Mouse (Mus musculus) hindbrain, embryonic 16.5 days (tissue): ENCODE results near the gene Lfng. TPM values are rescaled to one million over a fixed set of nuclear protein-coding genes. Genes with fewer than 3 reads are reported as not detected.

Experiments
- ATAC-seq: fragments of 200-750 bp; cut with Nextera tagmentation; 2 replicates; pipeline ENCODE4 v1.8.0; 2017; ENCODE audit warnings: moderate TSS enrichment, moderate library complexity
- H3K27ac ChIP-seq: fragments of 300-500 bp; sonication (generic); 2 replicates; pipeline ENCODE4 v1.5.1; 2014; ENCODE audit warnings: low read depth, mild to moderate bottlenecking, control low read depth, low read length, moderate library complexity
- H3K27me3 ChIP-seq: fragments of 300-500 bp; sonication (generic); replicated peaks from 2 replicates; pipeline ENCODE4 v1.6.1; 2014; ENCODE audit warnings: low read length; ENCODE audit not compliant: control insufficient read depth, insufficient read depth
- H3K36me3 ChIP-seq: fragments of 300-500 bp; sonication (generic); 2 replicates; pipeline ENCODE4 v1.6.1; 2014; ENCODE audit warnings: mild to moderate bottlenecking, low read length, moderate library complexity, mixed read lengths; ENCODE audit not compliant: control insufficient read depth, insufficient read depth
- H3K4me1 ChIP-seq: fragments of 300-500 bp; sonication (generic); 2 replicates; pipeline ENCODE4 v1.6.1; 2014; ENCODE audit warnings: low read depth, low read length; ENCODE audit not compliant: control insufficient read depth, insufficient read depth
- H3K4me2 ChIP-seq: fragments of 300-500 bp; sonication (generic); 2 replicates; pipeline ENCODE4 v1.6.1; 2014; ENCODE audit warnings: mild to moderate bottlenecking, low read length, control low read depth, moderate library complexity
- H3K4me3 ChIP-seq: fragments of 300-500 bp; sonication (generic); 2 replicates; pipeline ENCODE4 v1.5.1; 2014; ENCODE audit warnings: mild to moderate bottlenecking, low read length, control low read depth, moderate library complexity
- H3K9ac ChIP-seq: fragments of 300-500 bp; sonication (generic); 2 replicates; pipeline ENCODE4 v1.6.1; 2014; ENCODE audit warnings: low read depth, mild to moderate bottlenecking, control low read depth, low read length, moderate library complexity
- H3K9me3 ChIP-seq: fragments of 300-500 bp; sonication (generic); 2 replicates; pipeline ENCODE4 v1.6.1; 2014; ENCODE audit warnings: mild to moderate bottlenecking, low read length, moderate library complexity; ENCODE audit not compliant: control insufficient read depth
- WGBS: fragments of 180-500 bp; shearing (Covaris S2); extraction: QIAGEN DNeasy Blood & Tissue Kit; methylation state at CpG from one replicate; pipeline ENCODE4 v1.1.7; 2014; 5-methylcytosine and 5-hydroxymethylcytosine counted together
- polyA plus RNA-seq: library from polyadenylated mRNA; unstranded; fragments of >200 nt; fragmentation: Nextera tagmentation; extraction: Ambion mirVana; gene quantifications from 2 replicates; pipeline ENCODE4 v1.2.1, GENCODE M21; 2015

Gene Lfng
- polyA plus RNA-seq, 1 experiment from 2014 or later: 30.2 TPM

DNA sequence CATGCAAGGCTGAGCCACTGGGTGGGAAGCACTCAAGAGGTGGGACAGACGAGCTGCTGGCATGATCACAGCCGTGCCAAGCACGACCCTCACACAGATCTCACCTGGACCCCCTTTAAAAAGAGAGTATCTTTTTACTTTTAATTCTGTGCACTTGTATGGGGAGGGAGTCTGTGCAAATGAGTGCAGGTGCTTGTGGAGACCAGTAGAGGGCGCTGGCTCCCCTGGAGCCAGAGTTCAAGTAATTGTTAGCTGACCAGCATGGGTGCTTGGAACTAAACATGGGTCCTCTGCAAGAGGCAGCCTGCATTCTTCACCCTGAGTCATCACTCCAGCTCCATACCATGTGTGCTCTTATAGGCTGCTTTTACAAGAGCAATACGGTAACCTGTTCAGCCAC lies 20.5 kb downstream of the Lfng start:
- Histone ChIP-seq H3K9me3 (no peaks in the 10 kb centered on the region; the same call in 1 of the 2 replicates), H3K4me2 (no peak overlapping the region), H3K9ac (no peak overlapping the region), H3K27me3 (no peaks in the 10 kb centered on the region), H3K36me3 (peaks cover 83% of the 10 kb centered on the region), H3K4me1 (no peaks in the 10 kb centered on the region), H3K27ac (no peak overlapping the region), H3K4me3 (no peak overlapping the region)
- WGBS: 95% methylated on average over 5 of the region's 5 CpGs
- ATAC-seq: no peak

DNA sequence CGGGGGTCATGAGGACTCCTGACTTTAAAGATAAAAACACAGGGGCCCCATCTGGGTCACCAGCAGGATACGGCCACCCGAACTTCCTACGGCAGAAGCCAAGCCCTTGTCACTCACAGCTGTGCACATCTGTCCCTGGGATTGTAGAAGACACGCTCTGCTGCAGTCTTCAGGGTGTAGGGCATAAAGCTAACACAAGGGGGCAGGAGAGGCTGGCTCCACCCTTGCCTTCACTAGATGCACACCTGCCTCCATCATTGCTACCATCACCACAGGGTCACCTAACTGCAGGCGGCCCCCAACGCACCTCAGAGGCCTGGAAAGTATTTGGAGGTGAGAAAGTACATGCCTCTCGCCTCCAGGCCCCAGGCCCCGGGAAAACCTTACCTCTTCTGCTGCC lies 21.9 kb downstream of the Lfng start:
- Histone ChIP-seq H3K9me3 (no peaks in the 10 kb centered on the region; the same call in 1 of the 2 replicates), H3K4me3 (no peak overlapping the region), H3K27ac (no peak overlapping the region), H3K36me3 (peaks cover 84% of the 10 kb centered on the region), H3K27me3 (no peaks in the 10 kb centered on the region), H3K9ac (no peak overlapping the region), H3K4me2 (no peak overlapping the region), H3K4me1 (no peaks in the 10 kb centered on the region)
- no peak for ATAC-seq
- WGBS: 93% methylated on average over 9 of the region's 9 CpGs

DNA sequence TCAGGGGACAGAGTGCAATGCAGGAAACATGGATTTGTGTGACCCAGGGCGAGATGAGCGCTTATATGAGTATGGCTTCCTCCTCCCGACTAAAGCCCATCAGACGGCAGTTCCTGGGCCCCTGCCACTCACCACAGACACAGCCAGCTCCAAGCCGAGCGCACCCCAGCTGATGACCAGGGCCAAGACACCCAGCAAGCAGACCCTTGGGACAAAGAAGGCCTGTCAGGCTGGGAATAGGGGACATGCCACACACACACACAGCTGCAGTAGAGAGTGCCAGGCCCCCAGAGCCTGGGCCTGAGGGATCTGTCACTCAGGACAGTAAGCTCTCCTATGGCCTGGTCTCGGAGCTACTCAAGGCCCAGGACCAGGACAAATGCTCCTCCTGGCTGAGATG lies 26.3 kb downstream of the Lfng start:
- peaks cover 16% of the 10 kb centered on the region for H3K4me1 ChIP-seq
- H3K27me3 ChIP-seq: no peaks in the 10 kb centered on the region
- H3K36me3 ChIP-seq: peaks cover 65% of the 10 kb centered on the region
- no peak overlapping the region for H3K4me2 ChIP-seq
- no peak overlapping the region for H3K9ac ChIP-seq
- 85% methylated on average over 7 of the region's 7 CpGs for WGBS
- H3K9me3 ChIP-seq: no peaks in the 10 kb centered on the region
- no peak overlapping the region for H3K4me3 ChIP-seq
- no peak for ATAC-seq
- H3K27ac ChIP-seq: no peak overlapping the region

DNA sequence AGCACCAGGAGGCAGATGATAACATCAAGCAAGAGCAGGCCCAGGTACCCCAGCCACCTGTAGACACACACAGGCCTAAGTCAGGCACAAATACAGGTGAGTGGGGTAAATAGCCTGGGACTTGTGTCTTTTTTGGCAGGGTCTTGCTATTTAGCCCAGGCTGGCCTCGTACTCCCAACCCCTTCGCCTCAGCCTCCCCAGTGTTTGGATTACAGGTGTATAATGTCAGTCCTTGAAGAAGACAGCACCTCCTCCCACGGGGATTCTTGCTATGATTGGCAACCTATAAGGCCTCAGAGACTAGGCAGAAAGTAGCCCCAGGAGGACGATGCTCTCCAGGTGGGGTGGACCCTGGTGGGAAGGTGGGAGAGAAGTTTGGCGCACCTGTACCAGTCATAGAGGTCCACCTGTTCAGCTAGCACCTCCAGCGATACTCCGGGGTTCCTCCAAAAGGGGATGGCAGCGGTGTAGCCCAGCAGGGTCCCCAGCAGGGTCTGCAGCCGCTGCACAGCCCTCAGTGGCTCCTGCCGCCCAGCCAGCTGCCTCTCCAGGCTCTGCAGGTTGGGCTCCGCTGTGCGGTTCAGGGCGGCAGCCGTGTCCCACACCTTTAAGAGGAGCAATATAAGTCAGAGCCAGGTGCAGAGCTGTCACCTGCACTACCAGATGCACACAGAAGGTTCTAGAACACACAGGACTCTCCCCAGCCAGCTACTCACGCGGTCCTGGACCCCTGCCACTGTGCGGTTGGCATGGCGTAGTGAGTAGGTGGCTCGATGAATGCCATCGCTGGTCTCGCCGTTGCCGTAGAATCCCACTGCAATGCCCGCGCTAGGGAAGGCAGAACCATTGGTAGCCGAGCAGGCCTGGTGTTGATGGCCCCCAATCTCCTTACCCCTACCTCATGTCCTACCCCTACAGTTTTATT lies 27.9 kb downstream of the Lfng start:
- no peak for ATAC-seq
- Histone ChIP-seq H3K9me3 (no peaks in the 10 kb centered on the region), H3K36me3 (peaks cover 49% of the 10 kb centered on the region), H3K27me3 (no peaks in the 10 kb centered on the region), H3K27ac (no peak overlapping the region), H3K9ac (no peak overlapping the region; the same call in 1 of the 2 replicates), H3K4me3 (no peak overlapping the region), H3K4me2 (no peak overlapping the region), H3K4me1 (peaks cover 22% of the 10 kb centered on the region)
- 89% methylated on average over 26 of the region's 26 CpGs for WGBS

DNA sequence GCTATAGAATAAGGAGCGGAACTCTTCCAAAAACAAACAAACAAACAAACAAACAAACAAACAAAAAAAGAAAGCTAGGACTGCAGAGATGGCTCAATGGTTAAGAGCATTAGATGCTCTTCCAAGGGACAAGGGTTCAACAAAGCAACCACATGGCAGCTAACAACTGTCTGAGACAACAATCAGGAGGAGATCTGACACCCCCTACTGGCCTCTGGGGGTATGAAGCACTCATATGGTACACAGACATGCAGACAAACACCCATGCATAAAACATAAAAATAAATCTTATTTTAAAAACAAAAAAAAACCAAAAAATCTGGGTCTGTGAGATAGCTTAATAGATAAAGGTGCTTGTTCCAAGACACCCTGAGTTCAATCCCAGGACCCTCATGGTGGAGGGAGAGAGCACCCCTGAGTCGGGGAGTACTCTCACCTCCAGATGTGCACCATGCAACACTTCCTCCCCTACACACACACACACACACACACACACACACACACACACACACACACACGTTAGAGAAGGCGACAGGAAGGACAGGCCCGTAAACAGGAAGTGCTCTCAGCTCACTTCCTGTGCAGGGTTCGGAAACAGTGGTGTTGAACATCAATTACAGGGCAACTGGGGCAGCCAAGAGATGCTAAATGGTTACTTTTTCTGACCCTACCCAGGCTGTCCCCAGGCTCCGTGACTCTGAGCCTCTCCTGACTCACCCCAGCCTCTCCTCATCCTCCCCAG lies 29.4 kb downstream of the Lfng start:
- ATAC-seq: no peak
- Histone ChIP-seq H3K27ac (peak overlapping the region; percentile 62), H3K4me3 (no peak overlapping the region), H3K4me1 (peaks cover 31% of the 10 kb centered on the region), H3K27me3 (no peaks in the 10 kb centered on the region), H3K36me3 (peaks cover 38% of the 10 kb centered on the region), H3K4me2 (no peak overlapping the region), H3K9me3 (no peaks in the 10 kb centered on the region), H3K9ac (no peak overlapping the region)
- 77% methylated on average over 7 of the region's 7 CpGs for WGBS

DNA sequence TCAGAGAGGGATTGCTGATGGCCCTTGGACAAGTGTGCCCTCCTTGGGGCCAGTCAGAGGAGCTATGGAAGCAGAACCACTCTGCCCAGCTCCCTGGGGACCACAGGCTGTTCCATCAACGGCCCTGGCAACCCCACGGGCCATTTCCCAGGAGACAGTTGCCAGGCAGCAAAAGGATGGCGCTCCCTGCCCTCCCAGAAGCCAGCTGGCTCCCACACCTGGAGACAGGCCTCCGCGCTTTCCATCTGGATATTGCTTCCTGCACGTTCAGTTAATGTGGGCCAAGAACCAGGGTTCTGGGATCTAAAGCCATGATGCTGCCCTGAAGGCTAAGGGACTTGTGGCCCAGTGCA lies 29.9 kb downstream of the Lfng start:
- ATAC-seq: peak; percentile 12; the same call in 1 of the 2 replicates
- H3K4me3 ChIP-seq: no peak overlapping the region
- H3K4me2 ChIP-seq: no peak overlapping the region
- WGBS: 49% methylated on average over 6 of the region's 6 CpGs
- H3K9me3 ChIP-seq: no peaks in the 10 kb centered on the region
- H3K4me1 ChIP-seq: peaks cover 36% of the 10 kb centered on the region
- H3K36me3 ChIP-seq: peaks cover 33% of the 10 kb centered on the region
- no peak overlapping the region for H3K9ac ChIP-seq
- no peaks in the 10 kb centered on the region for H3K27me3 ChIP-seq
- peak overlapping the region; percentile 62 for H3K27ac ChIP-seq

DNA sequence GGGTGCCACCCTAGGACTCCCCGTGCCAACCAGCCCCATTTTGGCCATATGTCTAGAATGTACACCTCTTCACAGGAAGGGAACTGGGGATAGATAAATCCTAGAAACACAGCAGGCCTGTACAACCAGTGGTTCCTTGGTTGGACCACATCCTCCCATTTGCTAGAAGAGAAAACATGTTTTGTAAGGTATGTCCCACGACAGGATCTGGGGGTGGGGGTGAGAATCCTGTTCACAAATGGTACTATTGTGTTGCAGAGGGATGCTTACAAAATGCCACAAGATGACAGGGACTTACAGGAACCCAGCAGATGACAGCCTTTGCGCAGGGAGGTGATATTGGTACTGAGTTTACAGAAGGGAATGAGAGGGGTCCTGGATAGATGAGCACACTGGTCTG lies 30.9 kb downstream of the Lfng start:
- no peak for ATAC-seq
- no peaks in the 10 kb centered on the region for H3K9me3 ChIP-seq
- peaks cover 25% of the 10 kb centered on the region for H3K36me3 ChIP-seq
- WGBS: 89% methylated on average over 3 of the region's 3 CpGs
- H3K4me3 ChIP-seq: no peak overlapping the region
- no peak overlapping the region for H3K4me2 ChIP-seq
- H3K4me1 ChIP-seq: peaks cover 42% of the 10 kb centered on the region
- H3K27ac ChIP-seq: no peak overlapping the region; the same call in 1 of the 2 replicates
- H3K27me3 ChIP-seq: no peaks in the 10 kb centered on the region
- H3K9ac ChIP-seq: no peak overlapping the region

DNA sequence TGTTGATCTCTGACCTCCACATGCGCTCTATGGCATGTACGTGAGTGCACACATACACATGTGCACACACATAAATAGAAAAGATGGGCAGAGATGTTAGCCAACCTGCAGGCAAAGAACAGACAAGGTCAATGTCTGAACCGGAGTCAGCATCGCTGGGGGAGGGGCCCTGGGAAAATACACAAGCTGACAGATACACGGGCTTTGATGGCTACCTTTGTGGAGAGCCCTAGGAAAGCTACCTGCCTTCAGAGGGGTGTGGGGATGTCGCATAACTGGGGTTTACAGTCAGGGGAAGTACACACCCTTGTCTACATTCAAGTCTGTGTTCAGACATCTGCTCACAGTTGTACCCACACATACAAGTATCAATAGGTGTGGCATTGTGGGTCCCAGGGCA lies 31.4 kb downstream of the Lfng start:
- no peak overlapping the region for H3K4me3 ChIP-seq
- no peak overlapping the region for H3K9ac ChIP-seq
- WGBS: 95% methylated on average over 6 of the region's 6 CpGs
- no peak overlapping the region for H3K4me2 ChIP-seq
- no peak for ATAC-seq
- peaks cover 43% of the 10 kb centered on the region for H3K4me1 ChIP-seq
- no peak overlapping the region for H3K27ac ChIP-seq
- no peaks in the 10 kb centered on the region for H3K27me3 ChIP-seq
- no peaks in the 10 kb centered on the region for H3K9me3 ChIP-seq
- H3K36me3 ChIP-seq: peaks cover 20% of the 10 kb centered on the region

DNA sequence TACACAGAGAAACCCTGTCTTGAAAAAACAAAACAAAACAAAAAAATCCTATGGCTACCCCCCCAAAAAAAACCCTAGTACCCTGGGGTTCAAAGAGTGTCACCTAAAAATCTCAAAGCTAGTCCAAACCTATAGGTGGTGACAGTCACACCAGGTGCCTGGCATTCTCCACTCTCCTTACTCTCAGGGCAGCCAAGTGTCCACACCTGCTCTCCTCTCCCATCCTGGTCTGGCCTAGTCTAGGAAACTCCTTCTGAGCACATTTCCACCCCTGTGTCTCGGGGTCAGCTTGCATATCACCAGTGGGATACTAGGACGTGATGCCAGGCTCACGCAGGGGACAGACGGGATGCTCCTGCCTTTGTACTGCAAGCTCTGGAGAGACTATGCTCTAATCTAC lies 32.2 kb downstream of the Lfng start:
- H3K9me3 ChIP-seq: no peaks in the 10 kb centered on the region
- WGBS: 86% methylated on average over 4 of the region's 4 CpGs
- peaks cover 46% of the 10 kb centered on the region for H3K4me1 ChIP-seq

More for the DNA sequence above, 32.2 kb downstream of the Lfng start:
- Histone ChIP-seq H3K27me3 (no peaks in the 10 kb centered on the region), H3K9ac (no peak overlapping the region; the same call in 1 of the 2 replicates), H3K4me2 (no peak overlapping the region), H3K36me3 (peaks cover 15% of the 10 kb centered on the region), H3K4me3 (no peak overlapping the region), H3K27ac (no peak overlapping the region)
- no peak for ATAC-seq
